Mouse (Mus musculus): ENCODE measurements at regions not wholly inside any gene's neighbourhood (a gene's known extent, or its start where the extent isn't known, plus 50 kb on each side); places are given as distances from the start of the nearest gene placed in this dataset.

DNA sequence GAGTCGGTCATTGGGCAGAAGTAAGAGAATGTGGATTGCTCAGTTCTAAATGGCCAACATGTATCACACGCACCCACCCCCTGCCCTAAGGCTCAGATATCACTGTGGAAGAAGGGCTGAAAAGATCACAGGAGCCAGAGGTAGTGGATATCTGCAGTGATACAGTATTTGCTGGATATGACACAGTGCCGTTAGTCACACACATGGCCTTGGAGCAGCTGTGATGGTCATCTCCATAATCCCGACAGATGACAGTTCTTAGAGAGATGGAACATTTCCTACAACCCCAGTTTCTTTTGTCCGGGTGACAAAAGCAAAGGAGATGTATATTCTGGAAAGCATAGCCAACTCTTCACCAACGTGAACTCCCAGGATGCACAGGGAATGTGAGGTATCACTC lies 65.1 kb upstream of the Msx2 start:
- no peak for TF ChIP-seq POLR2A (IDR thresholded peaks at IDR 0.05; ENCODE audit: insufficient read length, low read depth)
- TF ChIP-seq USF1 (IDR thresholded peaks at IDR 0.05; ENCODE audit: low read depth) = no peak
- TF ChIP-seq TCF12 (IDR thresholded peaks at IDR 0.05; ENCODE audit: insufficient read depth, poor library complexity, severe bottlenecking) = no peak
- no peak for TF ChIP-seq POLR2AphosphoS2 (IDR thresholded peaks at IDR 0.05; ENCODE audit: insufficient read length, low read depth)
- no peak for TF ChIP-seq MYOD1 (IDR thresholded peaks at IDR 0.05; ENCODE audit: control insufficient read depth in 1 of 3, insufficient read length in 2 of 3, low read depth in 2 of 3)
- no peak for TF ChIP-seq MAX (IDR thresholded peaks at IDR 0.05; ENCODE audit: low read depth)
- no peak for TF ChIP-seq E2F4 (IDR thresholded peaks at IDR 0.05; ENCODE audit: insufficient read depth)
- TF ChIP-seq MYOG (IDR thresholded peaks at IDR 0.05; ENCODE audit: control insufficient read depth in 1 of 3, insufficient read depth in 1 of 3, insufficient read length in 2 of 3, low read depth in 2 of 3) = no peak
- no peak for TF ChIP-seq SRF (IDR thresholded peaks at IDR 0.05; ENCODE audit: control insufficient read depth, insufficient read length, low read depth)
- TF ChIP-seq CEBPB (IDR thresholded peaks at IDR 0.05; ENCODE audit: insufficient read depth, poor library complexity, severe bottlenecking) = no peak

All from myocyte (in vitro differentiated cells).